Mouse (Mus musculus): ENCODE data around the gene Gm49373. TPM values are rescaled to one million over a fixed set of nuclear protein-coding genes. Genes with fewer than 3 reads are reported as not detected.

Gm49373 gene
- total RNA-seq, 2 experiments from 2014 or later = 0.26 to 0.39 TPM

DNA sequence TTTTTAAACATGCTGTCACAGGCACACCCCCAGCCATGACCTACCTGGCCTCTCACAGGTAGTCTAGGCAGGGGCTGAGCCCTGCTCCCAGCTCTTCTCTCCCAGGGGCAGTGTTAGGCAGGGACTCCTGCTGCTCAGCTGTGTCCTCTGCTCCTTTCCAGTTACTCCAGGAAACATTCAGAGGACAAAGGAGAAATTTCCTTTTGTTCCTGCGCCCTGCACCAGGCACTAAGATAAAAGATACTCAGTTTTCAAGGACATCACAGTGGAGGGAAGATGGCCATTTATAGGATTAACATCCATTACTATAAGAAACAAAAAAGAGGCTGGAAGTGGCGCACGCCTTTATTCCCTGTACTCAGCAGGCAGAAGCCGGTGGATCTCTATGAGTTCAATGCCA lies 23.1 kb upstream of the Gm49373 start:
- no peak for DNase-seq
- no peak overlapping the region for H3K27ac ChIP-seq
- TF ChIP-seq CTCF (IDR thresholded peaks at IDR 0.05) = no peak
- no peak overlapping the region for H3K4me3 ChIP-seq
- intact Hi-C loops (cut with DNase I) = no loop called here

DNA sequence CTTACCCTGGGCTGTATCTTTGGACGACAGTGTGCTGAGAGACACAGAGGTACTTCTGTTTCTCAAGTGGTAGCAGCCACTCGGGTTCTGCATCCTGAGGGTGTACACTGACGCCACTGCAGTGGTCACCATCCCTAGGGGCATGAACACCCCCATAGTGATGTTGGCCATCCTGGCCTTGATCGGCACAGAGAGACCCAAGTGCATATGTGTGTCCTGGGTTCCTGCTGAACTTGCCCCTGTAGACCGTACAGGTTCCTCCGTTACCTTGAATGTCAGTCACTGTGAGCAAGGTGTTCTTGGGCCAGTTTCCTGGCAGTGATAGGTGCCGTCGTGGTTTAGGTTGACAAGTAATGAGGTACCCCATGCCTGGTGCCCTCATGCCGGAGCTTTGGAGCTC lies 20.5 kb upstream of the Gm49373 start:
- no peak for DNase-seq
- TF ChIP-seq CTCF (IDR thresholded peaks at IDR 0.05) = no peak
- H3K27ac ChIP-seq = no peak overlapping the region
- intact Hi-C loops (cut with DNase I) = loop anchor here (5.0 kb wide), 2 partner anchors 39 to 54 kb away; partner anchors contain the start of genes Cdc37 and Tyk2
- H3K4me3 ChIP-seq = no peak overlapping the region

DNA sequence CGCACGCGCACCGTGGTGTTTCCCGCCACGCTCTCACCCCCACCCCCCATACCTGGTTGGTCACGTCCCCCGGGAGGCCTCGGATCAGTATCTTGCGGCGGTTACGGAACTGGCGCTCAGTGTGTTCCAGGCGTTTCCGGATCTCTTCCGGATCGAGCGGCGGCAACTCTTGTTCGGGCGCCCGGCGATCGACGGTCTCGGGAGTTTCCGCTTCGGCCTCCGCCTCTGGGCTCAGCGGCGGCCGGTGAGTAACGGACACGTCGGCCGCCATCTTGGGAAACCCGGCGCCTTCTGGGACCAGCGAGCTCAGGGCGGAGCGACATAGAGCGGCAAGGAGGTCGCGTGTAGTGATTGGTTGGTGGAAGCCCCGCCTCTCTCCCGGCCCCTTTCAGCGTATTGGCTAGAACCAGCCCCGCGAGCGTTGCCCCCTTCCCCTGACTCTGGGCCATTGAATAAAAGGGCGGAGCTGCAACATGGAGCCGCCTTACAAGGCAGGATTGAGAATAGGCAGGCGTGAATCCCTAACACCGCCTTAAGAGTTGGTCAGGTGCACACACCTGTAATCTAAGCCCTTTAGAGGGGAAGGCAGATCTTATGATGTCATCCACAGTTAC lies 18.9 kb upstream of the Gm49373 start, which contains the start of the genes Gm38431 and Raver1:
Gene Gm38431, minus strand, starts transcription at position 291 of the 614 bp plus-strand sequence.
Gene Raver1, minus strand, starts transcription at position 302 of the 614 bp plus-strand sequence.
- intact Hi-C loops (cut with DNase I) = loop anchor here (2.0 to 5.0 kb wide), 3 partner anchors 40 to 59 kb away; partner anchors contain the start of genes Cdc37, Icam5 and Tyk2
- peak; percentile 98 for DNase-seq
- H3K27ac ChIP-seq = peak within 1 kb of the TSS; percentile 92
- H3K4me3 ChIP-seq = peak within 1 kb of the TSS; percentile 88
- no peak for TF ChIP-seq CTCF (IDR thresholded peaks at IDR 0.05)

DNA sequence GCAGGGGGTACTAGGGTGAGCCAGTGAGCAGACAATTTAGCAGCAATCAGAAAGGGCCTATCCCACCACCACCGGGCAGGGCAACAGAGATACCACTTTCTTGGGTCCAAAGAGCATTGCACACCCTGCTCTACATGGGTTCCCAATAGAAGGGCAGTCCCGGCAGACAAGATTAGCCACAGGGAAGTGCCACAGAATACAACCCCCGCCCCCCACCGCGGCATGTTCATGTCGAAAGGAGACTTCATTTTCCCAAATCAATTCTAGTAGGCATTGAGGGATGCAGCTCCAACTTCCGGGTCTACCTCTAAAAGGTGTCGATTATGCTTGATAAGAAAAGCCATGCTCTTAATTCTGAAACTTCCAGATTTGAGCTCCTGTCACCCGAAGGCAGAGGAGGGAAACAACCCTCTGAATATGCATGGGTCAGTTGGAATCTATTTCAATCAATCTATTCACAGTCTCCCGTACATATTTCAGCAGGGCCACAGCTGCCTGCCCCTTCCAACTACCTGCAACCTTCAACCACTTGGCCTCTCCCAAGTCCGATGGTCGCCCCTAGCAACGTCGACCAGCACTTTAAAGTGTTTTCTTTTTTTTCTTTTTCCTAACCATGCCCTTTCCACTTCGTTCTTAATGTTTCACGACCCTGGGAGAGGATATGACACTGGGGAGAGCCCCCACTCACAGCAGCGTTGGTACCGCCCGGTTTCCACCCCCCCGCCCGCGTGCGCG lies 18.2 kb upstream of the Gm49373 start:
- TF ChIP-seq CTCF (IDR thresholded peaks at IDR 0.05) = no peak
- intact Hi-C loops (cut with DNase I) = loop anchor here (2.0 to 5.0 kb wide), 3 partner anchors 41 to 58 kb away; partner anchors contain the start of genes Cdc37, Icam5 and Tyk2
- no peak for DNase-seq
- peak overlapping the region; percentile 92 for H3K27ac ChIP-seq
- H3K4me3 ChIP-seq = peak overlapping the region; percentile 88

DNA sequence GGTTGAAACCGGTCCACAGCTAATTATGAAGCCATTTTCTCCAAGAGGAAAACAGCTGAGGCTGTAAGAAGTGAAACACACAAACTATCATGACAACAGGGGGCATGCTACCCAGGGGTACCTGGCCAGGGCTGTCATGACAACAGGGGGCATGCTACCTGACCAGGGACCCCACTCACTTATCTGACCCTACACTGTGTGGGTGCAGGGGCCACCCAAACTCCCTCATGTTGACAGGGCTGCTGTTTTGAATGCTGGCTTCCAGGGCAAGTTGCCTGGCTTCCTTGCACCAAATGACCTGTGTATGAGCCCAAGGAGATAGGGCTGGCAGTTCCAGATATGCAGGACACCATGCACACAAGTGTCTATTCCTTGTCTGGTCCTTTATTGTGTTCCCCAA lies 17.6 kb upstream of the Gm49373 start:
- H3K27ac ChIP-seq = peak overlapping the region; percentile 92; the same call in 1 of the 2 replicates
- H3K4me3 ChIP-seq = peak overlapping the region; percentile 88
- intact Hi-C loops (cut with DNase I) = loop anchor here (2.0 to 5.0 kb wide), 3 partner anchors 42 to 58 kb away; partner anchors contain the start of genes Cdc37, Icam5 and Tyk2
- no peak for DNase-seq
- TF ChIP-seq CTCF (IDR thresholded peaks at IDR 0.05) = no peak

DNA sequence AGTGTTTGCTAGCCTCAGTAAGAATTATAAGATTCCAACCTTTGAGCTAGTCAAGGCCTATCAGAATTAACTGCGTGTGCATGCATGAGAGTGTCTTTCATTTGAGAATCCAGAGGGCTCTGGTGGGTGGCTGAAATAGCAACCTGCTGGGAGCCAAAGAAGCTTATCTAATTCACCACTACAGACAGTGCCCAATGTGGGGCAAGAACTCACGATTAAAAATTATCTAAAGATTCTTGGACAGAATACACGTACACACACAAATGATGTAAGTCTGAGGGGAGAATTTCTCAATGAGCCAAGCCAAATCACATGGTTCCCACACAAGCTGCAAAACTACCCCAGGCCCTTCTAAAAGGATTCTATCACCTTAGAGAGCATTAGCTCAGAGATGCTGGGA lies 10.4 kb upstream of the Gm49373 start:
- no peak overlapping the region for H3K27ac ChIP-seq
- no peak for TF ChIP-seq CTCF (IDR thresholded peaks at IDR 0.05)
- no peak for DNase-seq
- H3K4me3 ChIP-seq = no peak overlapping the region
- intact Hi-C loops (cut with DNase I) = no loop called here

DNA sequence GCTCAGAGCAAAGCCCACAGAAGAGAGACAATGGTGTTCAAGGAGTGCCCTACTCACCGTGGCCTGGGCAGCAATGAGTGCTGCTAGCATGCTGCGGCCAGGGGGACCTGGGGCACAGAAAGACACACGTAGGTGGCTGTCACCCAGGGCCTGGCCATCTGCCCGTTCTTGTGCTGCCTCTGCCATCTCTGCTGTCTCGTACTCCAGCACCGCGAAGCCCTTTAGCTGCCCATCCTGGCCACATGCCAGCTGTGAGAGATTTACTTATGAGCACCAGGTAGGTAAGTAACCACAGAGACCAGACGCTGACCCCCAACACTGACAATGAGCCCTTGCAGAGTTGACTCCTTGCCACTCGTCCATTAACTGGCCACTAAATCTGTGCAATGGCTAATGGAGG lies 8.2 kb upstream of the Gm49373 start:
- DNase-seq = peak; percentile 42
- no peak overlapping the region for H3K4me3 ChIP-seq
- intact Hi-C loops (cut with DNase I) = no loop called here
- TF ChIP-seq CTCF (IDR thresholded peaks at IDR 0.05) = no peak
- H3K27ac ChIP-seq = no peak overlapping the region

DNA sequence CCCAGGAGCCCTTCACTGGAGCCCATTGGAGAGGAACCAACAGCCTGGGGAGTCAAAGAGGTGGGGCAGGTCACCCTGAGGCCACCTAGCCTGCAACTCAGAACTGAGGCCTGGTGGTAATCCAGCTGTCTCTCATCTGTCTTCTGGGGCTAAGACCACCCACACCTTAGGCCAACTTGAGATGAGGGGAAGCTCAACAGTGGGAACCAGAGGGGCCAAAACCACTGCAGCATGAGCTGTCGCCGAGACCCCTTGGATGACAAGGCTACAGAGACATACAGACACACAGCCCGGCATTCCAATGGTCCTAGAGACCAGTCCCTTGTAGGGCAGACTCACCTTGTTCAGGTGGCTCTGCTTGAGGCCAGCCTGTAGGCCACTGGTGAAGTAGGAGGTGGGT lies 2.7 kb upstream of the Gm49373 start:
- intact Hi-C loops (cut with DNase I) = no loop called here
- DNase-seq = no peak
- H3K27ac ChIP-seq = no peak overlapping the region
- TF ChIP-seq CTCF (IDR thresholded peaks at IDR 0.05) = no peak
- no peak overlapping the region for H3K4me3 ChIP-seq

DNA sequence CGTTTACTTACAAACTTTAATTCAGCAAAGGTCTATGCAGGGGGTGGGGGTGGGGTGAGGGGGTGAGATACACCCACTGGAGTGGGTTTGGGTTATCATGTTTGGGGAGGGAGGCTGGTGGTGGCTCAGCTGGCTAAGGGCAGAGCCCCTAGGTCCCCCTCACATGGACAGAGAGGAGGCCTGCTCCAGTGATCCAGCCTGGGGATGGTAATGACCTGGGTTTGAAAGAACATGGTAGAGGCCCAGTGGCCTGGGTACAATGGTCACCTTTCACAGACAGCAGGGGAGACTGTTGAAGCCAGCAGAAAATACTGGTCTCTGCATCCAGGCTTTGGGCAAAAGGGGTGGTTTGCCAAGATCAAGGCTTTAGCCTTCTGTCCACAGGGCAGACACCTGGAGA lies 1.3 kb upstream of the Gm49373 start:
- Histone ChIP-seq H3K27ac (peak overlapping the region; percentile 91; the same call in 1 of the 2 replicates), H3K4me3 (peak overlapping the region; percentile 95; the same call in 1 of the 2 replicates)
- DNase-seq = no peak
- intact Hi-C loops (cut with DNase I) = loop anchor here (5.0 kb wide), 1 partner anchor 177 kb away; the partner anchor contains the start of gene Eif3g
- TF ChIP-seq CTCF (IDR thresholded peaks at IDR 0.05) = no peak

DNA sequence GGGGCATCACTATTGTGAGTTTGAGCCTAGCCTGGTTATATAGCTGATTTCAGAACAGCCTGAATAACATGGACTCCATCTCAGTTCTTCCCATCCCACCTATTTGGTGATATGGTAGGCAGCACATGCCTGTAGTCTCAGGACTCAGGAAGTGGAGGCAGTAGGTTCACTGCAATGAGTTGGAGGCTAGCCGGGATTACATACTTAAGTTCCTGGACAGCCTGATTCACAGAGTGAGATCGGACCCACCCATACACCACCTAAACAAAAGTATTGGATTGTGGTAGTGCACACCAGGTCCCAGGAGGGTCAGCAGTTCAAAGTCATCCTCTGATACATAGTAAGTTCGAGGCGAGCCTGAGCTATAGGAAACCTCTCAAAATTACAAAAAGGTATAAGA lies 255 bp downstream of the Gm49373 start:
- intact Hi-C loops (cut with DNase I) = loop anchor here (5.0 kb wide), 1 partner anchor 175 kb away; the partner anchor contains the start of gene Eif3g
- Histone ChIP-seq H3K27ac (peak overlapping the region; percentile 91), H3K4me3 (peak overlapping the region; percentile 95)
- no peak for TF ChIP-seq CTCF (IDR thresholded peaks at IDR 0.05)
- DNase-seq = no peak

DNA sequence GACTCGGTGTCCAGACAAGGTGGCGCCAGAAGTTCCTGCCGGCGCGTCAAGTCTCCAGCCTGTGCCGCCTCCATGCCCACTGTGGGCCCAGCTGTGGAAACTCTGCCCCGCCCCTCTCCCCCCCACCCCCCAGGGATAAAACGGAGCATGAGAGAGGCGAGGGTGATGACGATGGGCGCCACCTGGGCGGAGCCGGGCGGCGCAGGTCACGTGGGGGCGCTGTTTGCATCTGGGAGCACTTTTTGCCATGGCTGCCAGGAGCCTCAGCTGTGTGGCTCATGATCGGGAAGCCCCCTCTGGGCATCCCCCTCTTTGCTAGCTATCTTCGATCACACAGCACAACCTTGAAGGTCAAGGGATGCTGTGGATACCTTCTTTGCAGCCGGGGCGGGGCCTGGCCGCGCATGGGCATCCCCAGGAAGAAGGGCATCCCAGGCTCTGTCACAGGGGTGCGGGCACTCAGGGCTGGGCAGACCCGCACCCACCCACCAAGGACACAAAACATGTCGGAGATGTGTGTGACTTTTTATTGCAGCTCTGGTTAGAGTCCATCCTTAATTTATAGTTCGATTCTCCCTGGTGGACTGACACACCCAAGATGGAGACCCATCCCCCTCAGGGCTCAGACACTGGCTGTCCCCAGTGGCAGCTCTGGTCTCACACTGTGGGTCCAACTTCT lies 5.8 kb downstream of the Gm49373 start, which contains the start of gene Zglp1:
Gene Zglp1, minus strand, starts transcription at position 88 of the 679 bp plus-strand sequence.
- intact Hi-C loops (cut with DNase I) = no loop called here
- H3K4me3 ChIP-seq = no peak within 1 kb of the TSS
- no peak within 1 kb of the TSS for H3K27ac ChIP-seq
- no peak for TF ChIP-seq CTCF (IDR thresholded peaks at IDR 0.05)
- no peak for DNase-seq

DNA sequence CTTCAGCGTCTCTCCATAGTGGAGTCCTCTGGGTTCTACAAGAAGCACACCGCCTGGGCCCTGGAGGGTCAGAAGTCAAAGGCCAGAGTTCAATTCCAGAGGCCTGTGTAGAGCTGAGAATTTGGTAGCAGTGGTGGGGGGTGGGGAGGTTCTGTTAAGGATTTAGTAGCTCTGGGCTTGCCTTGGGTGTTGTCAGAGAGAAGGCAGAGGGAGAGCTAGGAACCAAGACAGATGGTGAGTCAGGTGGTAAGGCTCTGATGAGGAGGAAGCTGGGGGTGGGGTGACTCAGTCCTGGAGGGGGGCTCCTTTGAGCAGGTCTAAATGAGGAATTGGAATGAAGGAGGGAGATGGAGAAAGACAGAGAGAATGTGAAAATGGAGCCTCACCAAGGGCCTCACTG lies 10.0 kb downstream of the Gm49373 start:
- TF ChIP-seq CTCF (IDR thresholded peaks at IDR 0.05) = no peak
- intact Hi-C loops (cut with DNase I) = no loop called here
- no peak for DNase-seq
- Histone ChIP-seq H3K27ac (no peak overlapping the region), H3K4me3 (no peak overlapping the region)
